Mouse (Mus musculus): ENCODE results near the gene Mast4. TPM values are rescaled to one million over a fixed set of nuclear protein-coding genes. Genes with fewer than 3 reads are reported as not detected.

Gene Mast4
- polyA plus RNA-seq, 1 experiment from 2014 or later: 41.1 TPM

GRCm38 (mm10) chr13:103334723-103335458 is 594 bp upstream of the Mast4 start:
- Histone ChIP-seq H3K9me3 (no peaks in the 10 kb centered on the region), H3K27me3 (replicated peaks) (peaks cover 18% of the 10 kb centered on the region), H3K4me1 (peaks cover 24% of the 10 kb centered on the region), H3K4me3 (peak overlapping the region; percentile 65), H3K9ac (peak overlapping the region; percentile 61; the same call in 1 of the 2 replicates), H3K36me3 (replicated peaks) (no peaks in the 10 kb centered on the region), H3K27ac (no peak overlapping the region; the same call in 1 of the 2 replicates), H3K4me2 (peak overlapping the region; percentile 89)
- under 1% methylated on average over 32 of the region's 32 CpGs for WGBS
- ATAC-seq (replicated peaks): peak; percentile 50

GRCm38 (mm10) chr13:103333601-103334391 is 501 bp downstream of the Mast4 start:
- peak overlapping the region; percentile 65 for H3K4me3 ChIP-seq
- peaks cover 26% of the 10 kb centered on the region for H3K4me1 ChIP-seq
- peak overlapping the region; percentile 61 for H3K9ac ChIP-seq
- no peaks in the 10 kb centered on the region for H3K9me3 ChIP-seq
- H3K27me3 ChIP-seq (replicated peaks): peaks cover 18% of the 10 kb centered on the region
- peak overlapping the region; percentile 89 for H3K4me2 ChIP-seq
- under 1% methylated on average over 74 of the region's 74 CpGs for WGBS
- no peaks in the 10 kb centered on the region for H3K36me3 ChIP-seq (replicated peaks)
- ATAC-seq (replicated peaks): peak; percentile 68
- peak overlapping the region; percentile 53; the same call in 1 of the 2 replicates for H3K27ac ChIP-seq

- H3K36me3 ChIP-seq (replicated peaks): no peaks in the 10 kb centered on the region
- WGBS: under 1% methylated on average over 17 of the region's 17 CpGs
- peak overlapping the region; percentile 65 for H3K4me3 ChIP-seq
- no peak for ATAC-seq (replicated peaks)
- peak overlapping the region; percentile 89 for H3K4me2 ChIP-seq
- no peaks in the 10 kb centered on the region for H3K9me3 ChIP-seq
- H3K4me1 ChIP-seq: peaks cover 27% of the 10 kb centered on the region
- peak overlapping the region; percentile 61; the same call in 1 of the 2 replicates for H3K9ac ChIP-seq
- peaks cover 18% of the 10 kb centered on the region for H3K27me3 ChIP-seq (replicated peaks)
- no peak overlapping the region for H3K27ac ChIP-seq
Observed at GRCm38 (mm10) chr13:103333153-103333552, 1.1 kb downstream of the Mast4 start.

GRCm38 (mm10) chr13:103332731-103333130 is 1.6 kb downstream of the Mast4 start:
- Histone ChIP-seq H3K4me3 (peak overlapping the region; percentile 65), H3K36me3 (replicated peaks) (no peaks in the 10 kb centered on the region), H3K27me3 (replicated peaks) (peaks cover 18% of the 10 kb centered on the region), H3K4me2 (peak overlapping the region; percentile 89), H3K27ac (no peak overlapping the region), H3K9ac (0 out of 2 replicates have a peak overlapping the region, but pooled peaks have one; percentile 29), H3K4me1 (peaks cover 27% of the 10 kb centered on the region), H3K9me3 (no peaks in the 10 kb centered on the region)
- 2% methylated on average over 9 of the region's 9 CpGs for WGBS
- no peak for ATAC-seq (replicated peaks)

GRCm38 (mm10) chr13:103331096-103331495 is 3.2 kb downstream of the Mast4 start:
- no peaks in the 10 kb centered on the region for H3K9me3 ChIP-seq
- WGBS: 61% methylated on average over 7 of the region's 7 CpGs
- H3K9ac ChIP-seq: no peak overlapping the region
- H3K4me1 ChIP-seq: peaks cover 27% of the 10 kb centered on the region
- peak overlapping the region; percentile 15; the same call in 1 of the 2 replicates for H3K4me2 ChIP-seq
- H3K4me3 ChIP-seq: no peak overlapping the region
- H3K36me3 ChIP-seq (replicated peaks): no peaks in the 10 kb centered on the region
- no peak overlapping the region for H3K27ac ChIP-seq
- H3K27me3 ChIP-seq (replicated peaks): peaks cover 15% of the 10 kb centered on the region
- ATAC-seq (replicated peaks): no peak

GRCm38 (mm10) chr13:103328299-103328698 is 6.0 kb downstream of the Mast4 start:
- peaks cover 11% of the 10 kb centered on the region for H3K4me1 ChIP-seq
- no peak overlapping the region for H3K4me3 ChIP-seq
- peaks cover 6% of the 10 kb centered on the region for H3K27me3 ChIP-seq (replicated peaks)
- peaks cover 2% of the 10 kb centered on the region; the same call in 1 of the 2 replicates for H3K9me3 ChIP-seq
- no peaks in the 10 kb centered on the region for H3K36me3 ChIP-seq (replicated peaks)
- WGBS: 83% methylated on average over 16 of the region's 16 CpGs
- ATAC-seq (replicated peaks): no peak
- H3K27ac ChIP-seq: no peak overlapping the region
- no peak overlapping the region for H3K9ac ChIP-seq
- H3K4me2 ChIP-seq: no peak overlapping the region

- peaks cover 3% of the 10 kb centered on the region; the same call in 1 of the 2 replicates for H3K9me3 ChIP-seq
- H3K27ac ChIP-seq: no peak overlapping the region
- H3K36me3 ChIP-seq (replicated peaks): no peaks in the 10 kb centered on the region
- ATAC-seq (replicated peaks): no peak
- WGBS: 85% methylated on average over 9 of the region's 9 CpGs
- peaks cover 5% of the 10 kb centered on the region for H3K27me3 ChIP-seq (replicated peaks)
- no peak overlapping the region for H3K4me2 ChIP-seq
- H3K4me1 ChIP-seq: peaks cover 7% of the 10 kb centered on the region
- no peak overlapping the region for H3K9ac ChIP-seq
- no peak overlapping the region for H3K4me3 ChIP-seq
Observed at GRCm38 (mm10) chr13:103327843-103328242, 6.5 kb downstream of the Mast4 start.

- Histone ChIP-seq H3K36me3 (replicated peaks) (no peaks in the 10 kb centered on the region), H3K4me3 (no peak overlapping the region), H3K4me1 (peaks cover 2% of the 10 kb centered on the region; the same call in 1 of the 2 replicates), H3K4me2 (no peak overlapping the region), H3K9ac (no peak overlapping the region), H3K27me3 (replicated peaks) (no peaks in the 10 kb centered on the region), H3K9me3 (peaks cover 3% of the 10 kb centered on the region; the same call in 1 of the 2 replicates), H3K27ac (no peak overlapping the region)
- ATAC-seq (replicated peaks): no peak
- 91% methylated on average over 13 of the region's 13 CpGs for WGBS
Observed at GRCm38 (mm10) chr13:103326186-103326585, 8.1 kb downstream of the Mast4 start.

- H3K9me3 ChIP-seq: peaks cover 3% of the 10 kb centered on the region; the same call in 1 of the 2 replicates
- no peak overlapping the region for H3K27ac ChIP-seq
- ATAC-seq (replicated peaks): no peak
- H3K4me2 ChIP-seq: no peak overlapping the region
- peaks cover 3% of the 10 kb centered on the region; the same call in 1 of the 2 replicates for H3K4me1 ChIP-seq
- H3K27me3 ChIP-seq (replicated peaks): no peaks in the 10 kb centered on the region
- no peaks in the 10 kb centered on the region for H3K36me3 ChIP-seq (replicated peaks)
- WGBS: 74% methylated on average over 9 of the region's 9 CpGs
- H3K4me3 ChIP-seq: no peak overlapping the region
- no peak overlapping the region for H3K9ac ChIP-seq
Observed at GRCm38 (mm10) chr13:103319881-103320280, 14.4 kb downstream of the Mast4 start.

- Histone ChIP-seq H3K4me3 (no peak overlapping the region), H3K4me1 (peaks cover 3% of the 10 kb centered on the region; the same call in 1 of the 2 replicates), H3K9ac (no peak overlapping the region), H3K27ac (no peak overlapping the region), H3K36me3 (replicated peaks) (no peaks in the 10 kb centered on the region), H3K27me3 (replicated peaks) (no peaks in the 10 kb centered on the region), H3K4me2 (no peak overlapping the region), H3K9me3 (peaks cover 3% of the 10 kb centered on the region; the same call in 1 of the 2 replicates)
- no peak for ATAC-seq (replicated peaks)
- WGBS: 22% methylated on average over 3 of the region's 3 CpGs
Observed at GRCm38 (mm10) chr13:103319317-103319716, 15.0 kb downstream of the Mast4 start.

GRCm38 (mm10) chr13:103316777-103317367 is 17.4 kb downstream of the Mast4 start:
- peak; percentile 60; the same call in 1 of the 2 replicates for ATAC-seq (replicated peaks)
- no peak overlapping the region for H3K4me2 ChIP-seq
- no peak overlapping the region for H3K4me3 ChIP-seq
- H3K27me3 ChIP-seq (replicated peaks): no peaks in the 10 kb centered on the region
- peaks cover 3% of the 10 kb centered on the region; the same call in 1 of the 2 replicates for H3K4me1 ChIP-seq
- no peaks in the 10 kb centered on the region for H3K36me3 ChIP-seq (replicated peaks)
- no peak overlapping the region for H3K9ac ChIP-seq
- H3K27ac ChIP-seq: no peak overlapping the region
- no peaks in the 10 kb centered on the region for H3K9me3 ChIP-seq
- 29% methylated on average over 3 of the region's 3 CpGs for WGBS
